Mouse (Mus musculus) MEL (cell line): ENCODE data around the gene Apol8.

Experiments
- E2F4 ChIP-seq: IDR thresholded peaks from 2 replicates; pipeline ENCODE4 v1.6.1; 2011; ENCODE audit warnings: low read depth, low read length, improper control_type of control experiment, borderline replicate concordance
- EP300 ChIP-seq, 2 experiments: IDR thresholded peaks; 2 replicates each; pipeline ENCODE4 v1.6.1; 2011; ENCODE audit warnings: improper control_type of control experiment in 2 of 2, low read length in 2 of 2, low read depth in 1 of 2, mild to moderate bottlenecking in 1 of 2
- GATA1 ChIP-seq: IDR thresholded peaks from 2 replicates; pipeline ENCODE4 v1.6.1; 2011; ENCODE audit warnings: low read depth, low read length, improper control_type of control experiment
- MAFK ChIP-seq: IDR thresholded peaks from 2 replicates; pipeline ENCODE4 v1.6.1; 2011; ENCODE audit warnings: low read depth, mild to moderate bottlenecking, low read length, improper control_type of control experiment, borderline replicate concordance
- MAZ ChIP-seq: IDR thresholded peaks from 2 replicates; pipeline ENCODE4 v1.6.1; 2012; ENCODE audit warnings: low read depth, mild to moderate bottlenecking, inconsistent platforms, low read length, improper control_type of control experiment
- MEF2A ChIP-seq: IDR thresholded peaks from 2 replicates; pipeline ENCODE4 v1.6.1; 2014; ENCODE audit warnings: low read depth, mild to moderate bottlenecking, inconsistent platforms, low read length, improper control_type of control experiment; ENCODE audit not compliant: poor library complexity, insufficient replicate concordance, severe bottlenecking; ENCODE audit errors: extremely low read depth
- MYC ChIP-seq: IDR thresholded peaks from 2 replicates; pipeline ENCODE4 v1.6.1; 2011; ENCODE audit warnings: low read depth, mild to moderate bottlenecking, low read length, improper control_type of control experiment, moderate library complexity
- POLR2A ChIP-seq, 2 experiments: IDR thresholded peaks; 2 replicates each; pipeline ENCODE4 v1.6.1; 2011 to 2012; ENCODE audit warnings: low read length in 2 of 2, mild to moderate bottlenecking in 2 of 2, control low read depth in 1 of 2, improper control_type of control experiment in 1 of 2, low read depth in 1 of 2, moderate library complexity in 1 of 2; ENCODE audit not compliant: control insufficient read depth in 1 of 2, insufficient read depth in 1 of 2, poor library complexity in 1 of 2
- ZNF384 ChIP-seq: IDR thresholded peaks from 2 replicates; pipeline ENCODE4 v1.6.1; 2012; ENCODE audit warnings: low read depth, mild to moderate bottlenecking, inconsistent platforms, low read length, improper control_type of control experiment

- TF ChIP-seq MEF2A (no peak), EP300 (IDR thresholded peaks at IDR 0.05; ENCODE audit: low read depth in 1 of 2, low read length in 2 of 2) (no peak), MYC (no peak), E2F4 (no peak), POLR2A (IDR thresholded peaks at IDR 0.05; ENCODE audit: control insufficient read depth in 1 of 2, insufficient read depth in 1 of 2, low read depth in 1 of 2, low read length in 2 of 2, poor library complexity in 1 of 2) (no peak), GATA1 (no peak), MAZ (no peak), MAFK (no peak), ZNF384 (no peak)
Measured at GRCm38 (mm10) chr15:77766981-77767380, 10.2 kb upstream of the Apol8 start.
